Mouse (Mus musculus) lung, embryonic 14.5 days (tissue): ENCODE measurements around the gene Ptprn. TPM values are rescaled to one million over a fixed set of nuclear protein-coding genes. Genes with fewer than 3 reads are reported as not detected.

ENCODE experiments used
- ATAC-seq: fragments of 200-750 bp; cut with Nextera tagmentation; 2 replicates; pipeline ENCODE4 v1.8.0; 2017; ENCODE audit warnings: mild to moderate bottlenecking, moderate TSS enrichment, moderate library complexity; ENCODE audit not compliant: insufficient read depth
- DNase-seq: peaks from one replicate; pipeline ENCODE4 v3.0.0-alpha.2; 2015
- H3K27ac ChIP-seq: fragments of 300-500 bp; sonication (generic); 2 replicates; pipeline ENCODE4 v1.5.1; 2014; ENCODE audit warnings: low read depth, mild to moderate bottlenecking, moderate library complexity
- H3K27me3 ChIP-seq: fragments of 300-500 bp; sonication (generic); 2 replicates; pipeline ENCODE4 v1.6.1; 2014; ENCODE audit warnings: low read length, control low read depth; ENCODE audit not compliant: insufficient read depth
- H3K36me3 ChIP-seq: fragments of 300-500 bp; sonication (generic); 2 replicates; pipeline ENCODE4 v1.6.1; 2014; ENCODE audit warnings: control low read depth; ENCODE audit not compliant: insufficient read depth
- H3K4me1 ChIP-seq: fragments of 300-500 bp; sonication (generic); 2 replicates; pipeline ENCODE4 v1.6.1; 2014; ENCODE audit warnings: antibody characterized with exemption, control low read depth; ENCODE audit not compliant: insufficient read depth
- H3K4me2 ChIP-seq: fragments of 300-500 bp; sonication (generic); 2 replicates; pipeline ENCODE4 v1.6.1; 2014; ENCODE audit warnings: mild to moderate bottlenecking
- H3K4me3 ChIP-seq: fragments of 300-500 bp; sonication (generic); 2 replicates; pipeline ENCODE4 v1.5.1; 2014; ENCODE audit warnings: low read depth, low read length
- H3K9ac ChIP-seq: fragments of 300-500 bp; sonication (generic); 2 replicates; pipeline ENCODE4 v1.6.1; 2014
- H3K9me3 ChIP-seq: fragments of 300-500 bp; sonication (generic); 2 replicates; pipeline ENCODE4 v1.6.1; 2016; ENCODE audit warnings: low read depth, low read length, control low read depth
- CTCF ChIP-seq: IDR thresholded peaks from 2 replicates; pipeline ENCODE4 v1.5.1; 2016; ENCODE audit warnings: antibody characterized with exemption, low read depth
- WGBS: fragments of 180-500 bp; shearing (Covaris S2); extraction: QIAGEN DNeasy Blood & Tissue Kit; methylation state at CpG from one replicate; pipeline ENCODE4 v1.1.7; 2014; 5-methylcytosine and 5-hydroxymethylcytosine counted together
- polyA plus RNA-seq: library from polyadenylated mRNA; unstranded; fragments of >200 nt; fragmentation: Nextera tagmentation; extraction: Ambion mirVana; gene quantifications from 2 replicates; pipeline ENCODE4 v1.2.1, GENCODE M21; 2014

Gene Ptprn
- polyA plus RNA-seq, 1 experiment from 2014 or later = 0.21 TPM

DNA sequence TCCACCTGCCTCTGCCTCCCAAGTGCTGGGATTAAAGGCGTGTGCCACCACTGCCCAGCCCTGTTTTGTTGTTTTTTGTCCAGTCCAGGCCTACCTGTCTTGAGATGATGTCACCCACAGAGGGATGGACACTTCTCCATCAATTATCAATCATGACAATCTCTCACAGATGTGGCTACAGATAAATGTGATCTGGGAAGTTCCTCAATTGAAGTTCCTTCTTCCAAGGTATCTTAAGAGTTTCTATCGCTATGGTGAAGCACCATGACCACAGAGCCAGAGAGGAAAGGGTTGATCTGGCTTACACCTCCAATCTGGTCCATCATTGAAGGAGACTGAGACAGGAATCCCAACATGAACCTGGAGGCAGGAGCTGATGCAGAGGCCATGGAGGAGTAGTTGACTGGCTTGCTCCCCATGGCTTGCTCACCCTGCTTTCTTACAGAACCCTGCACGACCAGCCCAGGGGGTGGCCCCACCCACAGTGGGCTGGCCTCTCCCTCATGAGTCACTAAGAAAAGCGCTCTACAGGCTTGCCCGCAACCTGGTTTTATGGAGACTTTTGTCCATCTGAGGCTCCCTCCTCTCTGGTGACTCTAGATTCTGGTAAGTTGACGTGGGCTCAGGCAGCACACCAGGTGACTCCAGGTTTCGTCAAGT, 33.8 kb downstream of the Ptprn start:
- Histone ChIP-seq H3K27ac (no peak overlapping the region), H3K27me3 (no peaks in the 10 kb centered on the region), H3K9me3 (no peaks in the 10 kb centered on the region), H3K9ac (no peak overlapping the region), H3K4me3 (no peak overlapping the region), H3K4me1 (no peaks in the 10 kb centered on the region), H3K36me3 (no peaks in the 10 kb centered on the region), H3K4me2 (no peak overlapping the region)
- TF ChIP-seq CTCF = no peak
- WGBS = 67% methylated on average over 7 of the region's 7 CpGs
- DNase-seq (no peak), ATAC-seq (no peak)

DNA sequence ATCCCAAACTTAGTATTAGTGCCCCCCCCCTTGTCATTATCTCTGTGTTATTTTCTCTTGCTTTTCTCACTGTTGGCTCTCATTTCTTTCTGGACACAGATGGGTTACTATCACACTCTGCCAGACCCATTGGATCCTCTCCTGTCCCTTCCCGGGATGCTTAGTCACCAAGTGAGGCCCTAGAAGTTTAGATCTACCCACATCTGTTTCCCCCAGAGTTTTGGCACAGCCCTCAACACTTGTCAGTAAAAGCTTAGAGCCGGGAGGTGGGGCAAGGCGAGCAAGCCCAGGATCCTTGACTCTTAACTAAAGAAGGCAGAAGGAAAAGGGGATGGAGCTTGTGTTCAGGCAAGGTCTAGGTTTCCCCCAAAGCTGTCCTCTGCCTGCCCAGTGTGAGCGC, 35.1 kb downstream of the Ptprn start:
- Histone ChIP-seq H3K27me3 (no peaks in the 10 kb centered on the region), H3K4me2 (no peak overlapping the region), H3K27ac (no peak overlapping the region), H3K4me3 (no peak overlapping the region), H3K9me3 (no peaks in the 10 kb centered on the region), H3K4me1 (no peaks in the 10 kb centered on the region), H3K9ac (no peak overlapping the region), H3K36me3 (no peaks in the 10 kb centered on the region)
- 58% methylated on average over 4 of the region's 4 CpGs for WGBS
- no peak for ATAC-seq
- no peak for TF ChIP-seq CTCF
- no peak for DNase-seq

GRCm38 (mm10) chr1:75227653-75228052, 36.6 kb downstream of the Ptprn start:
- H3K9me3 ChIP-seq = no peaks in the 10 kb centered on the region
- H3K4me1 ChIP-seq = no peaks in the 10 kb centered on the region
- 61% methylated on average over 1 of the region's 1 CpGs for whole genome bisulfite sequencing
- no peak overlapping the region for H3K4me3 ChIP-seq
- ATAC-seq (no peak), DNase-seq (no peak)
- no peaks in the 10 kb centered on the region for H3K36me3 ChIP-seq
- no peak overlapping the region for H3K4me2 ChIP-seq
- H3K9ac ChIP-seq = no peak overlapping the region
- no peak overlapping the region for H3K27ac ChIP-seq
- no peak for TF ChIP-seq CTCF
- H3K27me3 ChIP-seq = no peaks in the 10 kb centered on the region

- no peak overlapping the region for H3K4me2 ChIP-seq
- H3K4me3 ChIP-seq = no peak overlapping the region
- no peaks in the 10 kb centered on the region for H3K36me3 ChIP-seq
- no peaks in the 10 kb centered on the region for H3K4me1 ChIP-seq
- no peak for TF ChIP-seq CTCF
- no peak for DNase-seq
- H3K27ac ChIP-seq = no peak overlapping the region
- WGBS = 44% methylated on average over 2 of the region's 2 CpGs
- H3K9ac ChIP-seq = no peak overlapping the region
- ATAC-seq = no peak
- peaks cover 3% of the 10 kb centered on the region; the same call in 1 of the 2 replicates for H3K27me3 ChIP-seq
- no peaks in the 10 kb centered on the region for H3K9me3 ChIP-seq
Measured at GRCm38 (mm10) chr1:75226138-75226537, 38.2 kb downstream of the Ptprn start.

GRCm38 (mm10) chr1:75225473-75225872, 38.8 kb downstream of the Ptprn start:
- H3K36me3 ChIP-seq = no peaks in the 10 kb centered on the region
- H3K9me3 ChIP-seq = no peaks in the 10 kb centered on the region
- peaks cover 10% of the 10 kb centered on the region; the same call in 1 of the 2 replicates for H3K27me3 ChIP-seq
- no peak overlapping the region for H3K4me3 ChIP-seq
- H3K27ac ChIP-seq = no peak overlapping the region
- H3K9ac ChIP-seq = no peak overlapping the region
- 54% methylated on average over 3 of the region's 3 CpGs for WGBS
- no peaks in the 10 kb centered on the region for H3K4me1 ChIP-seq
- no peak for DNase-seq
- no peak for TF ChIP-seq CTCF
- no peak for ATAC-seq
- H3K4me2 ChIP-seq = no peak overlapping the region

- ATAC-seq (no peak), DNase-seq (no peak)
- no peaks in the 10 kb centered on the region for H3K9me3 ChIP-seq
- H3K9ac ChIP-seq = no peak overlapping the region
- H3K27me3 ChIP-seq = peaks cover 29% of the 10 kb centered on the region
- H3K4me2 ChIP-seq = no peak overlapping the region
- TF ChIP-seq CTCF = no peak
- H3K27ac ChIP-seq = no peak overlapping the region
- no peak overlapping the region for H3K4me3 ChIP-seq
- 65% methylated on average over 6 of the region's 6 CpGs for WGBS
- no peaks in the 10 kb centered on the region; the same call in 1 of the 2 replicates for H3K4me1 ChIP-seq
- H3K36me3 ChIP-seq = no peaks in the 10 kb centered on the region
Measured at GRCm38 (mm10) chr1:75223532-75223931, 40.8 kb downstream of the Ptprn start.

DNA sequence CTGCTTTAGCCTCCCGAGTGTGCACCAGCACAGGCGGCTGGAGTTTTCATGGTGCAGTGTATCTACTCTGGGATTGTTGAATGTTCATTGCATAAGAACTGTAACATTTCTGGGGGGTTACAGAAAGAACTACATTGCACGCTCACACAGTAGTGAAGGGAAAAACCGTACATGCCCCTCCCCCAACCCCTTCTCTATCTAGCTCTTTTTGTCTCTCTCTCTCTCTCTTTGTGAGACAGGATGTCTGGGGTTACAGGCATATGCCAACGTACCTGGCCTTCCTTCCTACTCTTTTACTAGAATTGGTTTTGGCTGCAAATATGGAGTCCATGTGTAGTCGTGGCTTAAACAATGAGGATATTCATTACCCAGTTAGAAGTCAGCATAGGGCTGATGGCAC, 41.4 kb downstream of the Ptprn start:
- H3K4me2 ChIP-seq = no peak overlapping the region
- H3K27ac ChIP-seq = no peak overlapping the region
- no peak for DNase-seq
- no peak overlapping the region for H3K4me3 ChIP-seq
- no peak for ATAC-seq
- peaks cover 35% of the 10 kb centered on the region for H3K27me3 ChIP-seq
- 78% methylated on average over 6 of the region's 6 CpGs for WGBS
- no peak for TF ChIP-seq CTCF
- H3K36me3 ChIP-seq = no peaks in the 10 kb centered on the region
- no peak overlapping the region for H3K9ac ChIP-seq
- no peaks in the 10 kb centered on the region for H3K9me3 ChIP-seq
- H3K4me1 ChIP-seq = no peaks in the 10 kb centered on the region; the same call in 1 of the 2 replicates

- ATAC-seq = no peak
- H3K9ac ChIP-seq = no peak overlapping the region
- no peak for DNase-seq
- 60% methylated on average over 3 of the region's 3 CpGs for WGBS
- H3K9me3 ChIP-seq = no peaks in the 10 kb centered on the region
- no peak overlapping the region for H3K27ac ChIP-seq
- peaks cover 41% of the 10 kb centered on the region for H3K27me3 ChIP-seq
- no peak overlapping the region for H3K4me3 ChIP-seq
- TF ChIP-seq CTCF = no peak
- H3K4me1 ChIP-seq = no peaks in the 10 kb centered on the region; the same call in 1 of the 2 replicates
- no peak overlapping the region for H3K4me2 ChIP-seq
- H3K36me3 ChIP-seq = no peaks in the 10 kb centered on the region
Measured at GRCm38 (mm10) chr1:75221538-75221937, 42.8 kb downstream of the Ptprn start.
